Mouse (Mus musculus) liver, postnatal 0 days (tissue): ENCODE measurements around the gene Prkcb. TPM values are rescaled to one million over a fixed set of nuclear protein-coding genes. Genes with fewer than 3 reads are reported as not detected.

Experiments used
- ATAC-seq: fragments of 200-750 bp; cut with Nextera tagmentation; 2 replicates; pipeline ENCODE4 v1.8.0; 2017; ENCODE audit warnings: mild to moderate bottlenecking, moderate library complexity
- DNase-seq: peaks from one replicate; pipeline ENCODE4 v3.0.0-alpha.2; 2016
- H3K27ac ChIP-seq: fragments of 300-500 bp; sonication (generic); 2 replicates; pipeline ENCODE4 v1.5.1; 2014; ENCODE audit warnings: antibody characterized with exemption, moderate library complexity, mild to moderate bottlenecking, low read depth
- H3K27me3 ChIP-seq: fragments of 300-500 bp; sonication (generic); 2 replicates; pipeline ENCODE4 v1.6.1; 2014; ENCODE audit warnings: low read length, control low read depth, mixed read lengths; ENCODE audit not compliant: insufficient read depth
- H3K36me3 ChIP-seq: fragments of 300-500 bp; sonication (generic); replicated peaks from 2 replicates; pipeline ENCODE4 v1.6.1; 2014; ENCODE audit warnings: mild to moderate bottlenecking, control low read depth, low read length, moderate library complexity, mixed read lengths; ENCODE audit not compliant: insufficient read depth
- H3K4me1 ChIP-seq: fragments of 300-500 bp; sonication (generic); 2 replicates; pipeline ENCODE4 v1.6.1; 2014; ENCODE audit warnings: antibody characterized with exemption, mild to moderate bottlenecking, control low read depth; ENCODE audit not compliant: insufficient read depth
- H3K4me2 ChIP-seq: fragments of 300-500 bp; sonication (generic); 2 replicates; pipeline ENCODE4 v1.6.1; 2014; ENCODE audit warnings: low read depth, mild to moderate bottlenecking, low read length, moderate library complexity, mixed read lengths
- H3K4me3 ChIP-seq: fragments of 300-500 bp; sonication (generic); 2 replicates; pipeline ENCODE4 v1.5.1; 2014; ENCODE audit warnings: low read depth, low read length
- H3K9ac ChIP-seq: fragments of 300-500 bp; sonication (generic); replicated peaks from 2 replicates; pipeline ENCODE4 v1.6.1; 2014; ENCODE audit warnings: mild to moderate bottlenecking, moderate library complexity
- H3K9me3 ChIP-seq: fragments of 300-500 bp; sonication (generic); 2 replicates; pipeline ENCODE4 v1.6.1; 2016; ENCODE audit warnings: mild to moderate bottlenecking, control low read depth, low read length, mixed read lengths
- CTCF ChIP-seq: sonication (generic); IDR thresholded peaks from 2 replicates; pipeline ENCODE4 v1.5.1; 2016; ENCODE audit warnings: antibody characterized with exemption, low read depth
- EP300 ChIP-seq: IDR thresholded peaks from 2 replicates; pipeline ENCODE4 v1.6.1; 2016; ENCODE audit warnings: antibody characterized with exemption, low read depth, mild to moderate bottlenecking
- WGBS: fragments of 180-500 bp; shearing (Covaris S2); extraction: QIAGEN DNeasy Blood & Tissue Kit; methylation state at CpG from one replicate; pipeline ENCODE4 v1.1.7; 2014; ENCODE audit not compliant: insufficient replicate concordance; 5-methylcytosine and 5-hydroxymethylcytosine counted together
- polyA plus RNA-seq: library from polyadenylated mRNA; unstranded; fragments of >200 nt; fragmentation: Nextera tagmentation; extraction: Ambion mirVana; gene quantifications from 2 replicates; pipeline ENCODE4 v1.2.1, GENCODE M21; 2015

Gene Prkcb
- polyA plus RNA-seq, 1 experiment from 2014 or later: 8.1 TPM

GRCm38 (mm10) chr7:122393964-122394363 lies 105.4 kb downstream of the Prkcb start:
- Histone ChIP-seq H3K4me3 (no peak overlapping the region), H3K27me3 (no peaks in the 10 kb centered on the region), H3K4me1 (peaks cover 5% of the 10 kb centered on the region; the same call in 1 of the 2 replicates), H3K36me3 (no peaks in the 10 kb centered on the region), H3K4me2 (no peak overlapping the region), H3K9ac (no peak overlapping the region), H3K27ac (no peak overlapping the region), H3K9me3 (no peaks in the 10 kb centered on the region)
- no peak for TF ChIP-seq CTCF
- no peak for TF ChIP-seq EP300
- WGBS: 28% methylated on average over 5 of the region's 5 CpGs
- ATAC-seq (no peak), DNase-seq (no peak)

- TF ChIP-seq CTCF (no peak), EP300 (no peak)
- H3K9ac ChIP-seq: no peak overlapping the region
- no peak overlapping the region for H3K4me3 ChIP-seq
- no peaks in the 10 kb centered on the region for H3K27me3 ChIP-seq
- no peak overlapping the region for H3K27ac ChIP-seq
- H3K36me3 ChIP-seq: no peaks in the 10 kb centered on the region
- peaks cover 2% of the 10 kb centered on the region; the same call in 1 of the 2 replicates for H3K4me1 ChIP-seq
- H3K4me2 ChIP-seq: no peak overlapping the region
- 61% methylated on average over 7 of the region's 7 CpGs for WGBS
- H3K9me3 ChIP-seq: no peaks in the 10 kb centered on the region
- DNase-seq: no peak
- ATAC-seq: no peak
Measured at GRCm38 (mm10) chr7:122395159-122395975, 106.8 kb downstream of the Prkcb start.

GRCm38 (mm10) chr7:122395976-122396315 lies 107.4 kb downstream of the Prkcb start:
- Histone ChIP-seq H3K4me1 (peaks cover 2% of the 10 kb centered on the region; the same call in 1 of the 2 replicates), H3K4me2 (no peak overlapping the region), H3K27me3 (no peaks in the 10 kb centered on the region), H3K36me3 (no peaks in the 10 kb centered on the region), H3K9me3 (no peaks in the 10 kb centered on the region), H3K27ac (no peak overlapping the region), H3K4me3 (no peak overlapping the region), H3K9ac (no peak overlapping the region)
- TF ChIP-seq CTCF (no peak), EP300 (no peak)
- 74% methylated on average over 5 of the region's 5 CpGs for WGBS
- DNase-seq (no peak), ATAC-seq (no peak)

GRCm38 (mm10) chr7:122397699-122398098 lies 109.1 kb downstream of the Prkcb start:
- Histone ChIP-seq H3K4me2 (no peak overlapping the region), H3K9ac (no peak overlapping the region), H3K9me3 (no peaks in the 10 kb centered on the region), H3K27me3 (no peaks in the 10 kb centered on the region), H3K36me3 (no peaks in the 10 kb centered on the region), H3K4me3 (no peak overlapping the region), H3K27ac (no peak overlapping the region), H3K4me1 (peaks cover 3% of the 10 kb centered on the region; the same call in 1 of the 2 replicates)
- WGBS: 78% methylated on average over 3 of the region's 3 CpGs
- no peak for ATAC-seq
- TF ChIP-seq CTCF (no peak), EP300 (no peak)
- no peak for DNase-seq

GRCm38 (mm10) chr7:122402041-122402440 lies 113.5 kb downstream of the Prkcb start:
- H3K27me3 ChIP-seq: no peaks in the 10 kb centered on the region
- no peak overlapping the region for H3K4me3 ChIP-seq
- DNase-seq (peak; percentile 21), ATAC-seq (peak; percentile 47; the same call in 1 of the 2 replicates)
- H3K27ac ChIP-seq: 0 out of 2 replicates have a peak overlapping the region, but pooled peaks have one; percentile 35
- H3K36me3 ChIP-seq: no peaks in the 10 kb centered on the region
- WGBS: 50% methylated on average over 7 of the region's 7 CpGs
- no peaks in the 10 kb centered on the region for H3K9me3 ChIP-seq
- no peak overlapping the region for H3K4me2 ChIP-seq
- H3K4me1 ChIP-seq: peaks cover 17% of the 10 kb centered on the region
- TF ChIP-seq EP300: no peak
- H3K9ac ChIP-seq: no peak overlapping the region

GRCm38 (mm10) chr7:122403343-122403742 lies 114.8 kb downstream of the Prkcb start:
- no peak for ATAC-seq
- Histone ChIP-seq H3K27ac (no peak overlapping the region), H3K4me1 (peaks cover 17% of the 10 kb centered on the region), H3K4me3 (no peak overlapping the region), H3K9me3 (no peaks in the 10 kb centered on the region), H3K4me2 (no peak overlapping the region), H3K9ac (no peak overlapping the region), H3K36me3 (no peaks in the 10 kb centered on the region), H3K27me3 (no peaks in the 10 kb centered on the region)
- DNase-seq: no peak
- no peak for TF ChIP-seq EP300
- no peak for TF ChIP-seq CTCF
- 62% methylated on average over 4 of the region's 4 CpGs for WGBS
